Mouse (Mus musculus) forebrain, embryonic 15.5 days (tissue): ENCODE measurements around the gene Foxq1. TPM values are rescaled to one million over a fixed set of nuclear protein-coding genes. Genes with fewer than 3 reads are reported as not detected.

Experiments
- ATAC-seq: fragments of 200-750 bp; cut with Nextera tagmentation; replicated peaks from 2 replicates; pipeline ENCODE4 v1.8.0; 2017; ENCODE audit warnings: mild to moderate bottlenecking, moderate TSS enrichment, moderate library complexity
- H3K27ac ChIP-seq: fragments of 300-500 bp; sonication (generic); replicated peaks from 2 replicates; pipeline ENCODE4 v1.5.1; 2015; ENCODE audit warnings: mild to moderate bottlenecking, inconsistent platforms
- H3K27me3 ChIP-seq: fragments of 300-500 bp; sonication (generic); 2 replicates; pipeline ENCODE4 v1.6.1; 2015; ENCODE audit warnings: inconsistent platforms
- H3K36me3 ChIP-seq: fragments of 300-500 bp; sonication (generic); 2 replicates; pipeline ENCODE4 v1.6.1; 2015; ENCODE audit warnings: mild to moderate bottlenecking, inconsistent platforms
- H3K4me1 ChIP-seq: fragments of 300-500 bp; sonication (generic); 2 replicates; pipeline ENCODE4 v1.6.1; 2015; ENCODE audit warnings: inconsistent platforms
- H3K4me2 ChIP-seq: fragments of 300-500 bp; sonication (generic); replicated peaks from 2 replicates; pipeline ENCODE4 v1.6.1; 2015; ENCODE audit warnings: mild to moderate bottlenecking, inconsistent platforms
- H3K4me3 ChIP-seq: fragments of 300-500 bp; sonication (generic); 2 replicates; pipeline ENCODE4 v1.5.1; 2015; ENCODE audit warnings: mild to moderate bottlenecking, inconsistent platforms
- H3K9ac ChIP-seq: fragments of 300-500 bp; sonication (generic); replicated peaks from 2 replicates; pipeline ENCODE4 v1.6.1; 2015; ENCODE audit warnings: mild to moderate bottlenecking, inconsistent platforms
- H3K9me3 ChIP-seq: fragments of 300-500 bp; sonication (generic); 2 replicates; pipeline ENCODE4 v1.6.1; 2016; ENCODE audit warnings: inconsistent platforms
- WGBS: fragments of 180-500 bp; shearing (Covaris S2); methylation state at CpG from one replicate; pipeline ENCODE4 v1.1.7; 2015; ENCODE audit warnings: mixed read lengths; 5-methylcytosine and 5-hydroxymethylcytosine counted together
- polyA plus RNA-seq: library from polyadenylated mRNA; unstranded; fragments of >200 nt; fragmentation: Nextera tagmentation; extraction: Ambion mirVana; gene quantifications from 2 replicates; pipeline ENCODE4 v1.2.1, GENCODE M21; 2015

Foxq1 gene
- polyA plus RNA-seq, 1 experiment from 2014 or later = 2.6 TPM

DNA sequence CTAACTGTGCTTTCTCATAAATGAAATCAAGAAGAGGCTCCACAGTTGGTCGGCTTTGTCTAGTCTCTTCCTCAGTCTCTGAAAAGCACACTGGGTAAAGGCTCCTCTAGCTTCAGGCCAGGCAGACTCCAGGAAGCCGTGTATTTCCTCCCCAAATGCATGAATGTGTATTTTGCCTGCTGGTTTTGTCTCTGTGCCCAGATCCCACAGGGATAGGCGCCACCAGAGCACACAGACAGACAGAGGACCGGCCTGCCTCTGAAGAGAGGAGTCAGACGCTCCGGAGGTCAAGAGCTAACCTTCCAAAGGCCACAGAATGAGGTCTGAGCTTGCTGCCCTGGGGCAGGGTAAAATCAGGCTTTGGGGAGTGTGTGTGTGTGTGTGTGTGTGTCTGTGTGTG is 21.6 kb downstream of the Foxq1 start:
- Histone ChIP-seq H3K9me3 (no peaks in the 10 kb centered on the region), H3K36me3 (no peaks in the 10 kb centered on the region), H3K4me1 (peaks cover 6% of the 10 kb centered on the region; the same call in 1 of the 2 replicates), H3K4me2 (no peak overlapping the region), H3K27me3 (no peaks in the 10 kb centered on the region), H3K4me3 (no peak overlapping the region), H3K27ac (no peak overlapping the region), H3K9ac (no peak overlapping the region)
- 0 out of 2 replicates have a peak, but pooled peaks have one; percentile 13 for ATAC-seq
- 44% methylated on average over 6 of the region's 6 CpGs for WGBS

- Histone ChIP-seq H3K4me1 (peaks cover 6% of the 10 kb centered on the region; the same call in 1 of the 2 replicates), H3K4me3 (no peak overlapping the region), H3K36me3 (no peaks in the 10 kb centered on the region), H3K9me3 (no peaks in the 10 kb centered on the region), H3K27ac (no peak overlapping the region), H3K27me3 (no peaks in the 10 kb centered on the region), H3K9ac (no peak overlapping the region), H3K4me2 (no peak overlapping the region)
- peak; percentile 57; the same call in 1 of the 2 replicates for ATAC-seq
- 21% methylated on average over 10 of the region's 10 CpGs for WGBS
Observed at GRCm38 (mm10) chr13:31578389-31578788, 22.5 kb downstream of the Foxq1 start.

DNA sequence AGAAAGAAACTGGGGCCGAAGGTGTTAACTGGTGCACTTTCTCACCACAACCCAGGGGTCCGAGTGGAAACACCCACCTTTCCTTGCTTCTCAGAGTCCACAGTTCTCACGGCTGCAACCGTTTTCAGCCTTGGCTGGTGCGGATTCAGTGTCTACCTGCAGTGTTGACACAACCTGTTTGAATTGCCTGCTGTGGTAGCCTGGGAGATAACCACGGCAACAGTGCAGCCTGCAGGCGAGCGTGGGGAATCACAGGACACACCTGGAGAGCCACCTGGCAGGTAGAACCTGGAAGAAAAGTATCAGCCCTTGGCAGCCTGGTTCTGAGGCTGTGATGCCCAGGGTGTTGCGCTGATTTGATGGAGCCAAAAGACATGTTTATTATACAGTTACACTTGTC is 23.9 kb downstream of the Foxq1 start:
- Histone ChIP-seq H3K9ac (no peak overlapping the region), H3K4me2 (no peak overlapping the region), H3K27me3 (no peaks in the 10 kb centered on the region), H3K27ac (no peak overlapping the region), H3K9me3 (no peaks in the 10 kb centered on the region), H3K4me1 (peaks cover 6% of the 10 kb centered on the region; the same call in 1 of the 2 replicates), H3K36me3 (no peaks in the 10 kb centered on the region), H3K4me3 (no peak overlapping the region)
- no peak for ATAC-seq
- 64% methylated on average over 9 of the region's 9 CpGs for WGBS

- Histone ChIP-seq H3K4me1 (no peaks in the 10 kb centered on the region), H3K9me3 (no peaks in the 10 kb centered on the region), H3K27ac (no peak overlapping the region), H3K27me3 (no peaks in the 10 kb centered on the region), H3K9ac (no peak overlapping the region), H3K4me2 (no peak overlapping the region), H3K36me3 (no peaks in the 10 kb centered on the region), H3K4me3 (no peak overlapping the region)
- WGBS = 76% methylated on average over 5 of the region's 5 CpGs
- no peak for ATAC-seq
Observed at GRCm38 (mm10) chr13:31587341-31587740, 31.4 kb downstream of the Foxq1 start.

GRCm38 (mm10) chr13:31599576-31599975 is 43.6 kb downstream of the Foxq1 start:
- 87% methylated on average over 5 of the region's 5 CpGs for WGBS
- H3K4me1 ChIP-seq = no peaks in the 10 kb centered on the region
- no peaks in the 10 kb centered on the region for H3K9me3 ChIP-seq
- H3K27ac ChIP-seq = no peak overlapping the region
- no peak overlapping the region for H3K9ac ChIP-seq
- no peak for ATAC-seq
- no peaks in the 10 kb centered on the region for H3K36me3 ChIP-seq
- no peak overlapping the region for H3K4me2 ChIP-seq
- H3K4me3 ChIP-seq = no peak overlapping the region
- H3K27me3 ChIP-seq = no peaks in the 10 kb centered on the region

- Histone ChIP-seq H3K9ac (no peak overlapping the region), H3K4me3 (no peak overlapping the region), H3K27me3 (no peaks in the 10 kb centered on the region), H3K4me1 (no peaks in the 10 kb centered on the region), H3K27ac (no peak overlapping the region), H3K4me2 (no peak overlapping the region), H3K9me3 (no peaks in the 10 kb centered on the region), H3K36me3 (no peaks in the 10 kb centered on the region)
- 33% methylated on average over 6 of the region's 6 CpGs for WGBS
- no peak for ATAC-seq
Observed at GRCm38 (mm10) chr13:31603964-31604363, 48.0 kb downstream of the Foxq1 start.

Other genes with a start within 250 kb of the Foxq1 start
- not detected in 2 replicates for gene A530084C06Rik, start 3.2 kb downstream of the Foxq1 start, polyA plus RNA-seq
- gene Foxf2, start 69.7 kb downstream of the Foxq1 start, polyA plus RNA-seq = 4.3 and 4.8 TPM in 2 replicates